8 mouse cellular contexts compared by ENCODE assay signal in the genomic region with DNA sequence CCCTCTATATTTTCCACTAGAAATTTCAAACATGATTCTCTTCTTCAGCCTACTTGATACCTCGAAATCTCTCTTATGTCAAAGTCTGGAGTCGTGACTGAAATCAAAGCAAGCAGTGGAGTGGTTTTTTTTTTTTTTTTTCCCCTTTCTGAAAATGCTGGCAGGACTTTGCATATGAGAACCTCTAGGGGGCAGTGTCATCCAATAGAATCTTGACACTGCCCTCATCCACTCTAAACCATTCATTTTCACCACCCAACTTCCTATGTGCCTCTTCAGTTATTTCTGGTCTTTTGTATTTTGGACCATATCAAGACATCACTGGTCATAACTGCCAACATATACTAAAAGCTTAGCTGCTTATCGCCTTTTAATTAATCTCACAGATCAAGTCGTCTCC. TPM values are rescaled to one million over a fixed set of nuclear protein-coding genes. Genes with fewer than 3 reads are reported as not detected.
A peak's percentile ranks its signal among the peaks of the same experiment; 100 is the strongest.
DNase-seq lines count a peak whose midpoint lies in the region; ATAC-seq lines count a peak whose summit lies in the region.
"Had no signal": no experiment of that assay in that cellular context is flagged by ENCODE, and none has a peak within 500 bp of the region (broad histone marks: within the 10 kb centered on the region; RNA-seq: fewer than 3 reads in every experiment).

No protein-coding gene starts in this region.

- ATAC-seq in kidney, embryonic 16.5 days (ENCODE audit: low FRiP score, low TSS enrichment) = no peak
- ATAC-seq in CD4-positive, CD25-positive, alpha-beta regulatory T cell, adult 4 months = peak; percentile 93
- peak; percentile 75 for ATAC-seq in midbrain, embryonic 15.5 days (replicated peaks)

- intact Hi-C loops in gastrocnemius, postnatal 36 days (cut with DNase I) = loop anchor here (5.0 kb wide), 2 partner anchors 97 to 162 kb away; no protein-coding TSS in a partner anchor

- H3K4me3 ChIP-seq in kidney, embryonic 16.5 days (ENCODE audit: low read length) = no peak overlapping the region
- H3K4me3 ChIP-seq in midbrain, embryonic 15.5 days = no peak overlapping the region
- H3K4me3 ChIP-seq: heart, embryonic 15.5 days had no signal

- no peaks in the 10 kb centered on the region for H3K9me3 ChIP-seq in kidney, embryonic 16.5 days (ENCODE audit: low read length)
- no peaks in the 10 kb centered on the region for H3K9me3 ChIP-seq in midbrain, embryonic 15.5 days
- H3K9me3 ChIP-seq: heart, embryonic 15.5 days had no signal

- no peak overlapping the region for H3K27ac ChIP-seq in kidney, embryonic 16.5 days (ENCODE audit: low read length)
- no peak overlapping the region for H3K27ac ChIP-seq in midbrain, embryonic 15.5 days
- H3K27ac ChIP-seq: heart, embryonic 15.5 days had no signal

- no peaks in the 10 kb centered on the region for H3K4me1 ChIP-seq in kidney, embryonic 16.5 days (ENCODE audit: insufficient read depth, low read length)
- no peaks in the 10 kb centered on the region for H3K4me1 ChIP-seq in midbrain, embryonic 15.5 days
- H3K4me1 ChIP-seq: heart, embryonic 15.5 days had no signal

- H3K9ac ChIP-seq in kidney, embryonic 16.5 days (replicated peaks; ENCODE audit: low read length) = no peak overlapping the region
- no peak overlapping the region for H3K9ac ChIP-seq in midbrain, embryonic 15.5 days
- H3K9ac ChIP-seq: heart, embryonic 15.5 days had no signal

- peak; percentile 53 for DNase-seq in kidney, postnatal 14 days
- peak; percentile 4 for DNase-seq in MEL-GATA-1-ER (ENCODE audit: extremely low read depth, low read depth)
- peak; percentile 15 for DNase-seq in embryo, embryonic 9.5 days (ENCODE audit: extremely low spot score)
- DNase-seq in gastrocnemius, postnatal 36 days = no peak

- 40% methylated on average over 4 of the region's 4 CpGs for WGBS in kidney, embryonic 16.5 days
- WGBS in midbrain, embryonic 15.5 days = 37% methylated on average over 4 of the region's 4 CpGs

- no peaks in the 10 kb centered on the region for H3K36me3 ChIP-seq in kidney, embryonic 16.5 days (ENCODE audit: insufficient read depth, low read length)
- no peaks in the 10 kb centered on the region for H3K36me3 ChIP-seq in midbrain, embryonic 15.5 days (replicated peaks)
- H3K36me3 ChIP-seq: heart, embryonic 15.5 days had no signal

- H3K27me3 ChIP-seq in kidney, embryonic 16.5 days (ENCODE audit: insufficient read depth, low read length) = no peaks in the 10 kb centered on the region
- no peaks in the 10 kb centered on the region for H3K27me3 ChIP-seq in midbrain, embryonic 15.5 days (replicated peaks)
- H3K27me3 ChIP-seq: heart, embryonic 15.5 days had no signal

- no peak overlapping the region for H3K4me2 ChIP-seq in kidney, embryonic 16.5 days (replicated peaks; ENCODE audit: low read depth, low read length)
- no peak overlapping the region for H3K4me2 ChIP-seq in midbrain, embryonic 15.5 days
- H3K4me2 ChIP-seq: heart, embryonic 15.5 days had no signal

RNA-seq across cellular contexts. Expression of a gene that starts 16.9 kb away (rescaled TPM):
- 0.12 and 0.15 TPM in 2 replicates for polyA plus RNA-seq in kidney, embryonic 16.5 days (2015; fragmentation: Nextera tagmentation; extraction: Ambion mirVana)
- not detected for polyA plus RNA-seq in CD4-positive, CD25-positive, alpha-beta regulatory T cell, adult 4 months (2017; shearing (Covaris generic))
- polyA plus RNA-seq in midbrain, embryonic 15.5 days (2015; fragmentation: Nextera tagmentation; extraction: Ambion mirVana) = 0.23 and 0.37 TPM in 2 replicates
- total RNA-seq in gastrocnemius, postnatal 36 days (2021) = under 1 TPM; 0.20 to 0.22 TPM
- polyA plus RNA-seq: heart, embryonic 15.5 days had no signal

RNA-seq across cellular contexts. Expression of a gene that starts 49.7 kb away (rescaled TPM):
- 202 and 204 TPM in 2 replicates for polyA plus RNA-seq in kidney, embryonic 16.5 days (2015; fragmentation: Nextera tagmentation; extraction: Ambion mirVana)
- polyA plus RNA-seq in CD4-positive, CD25-positive, alpha-beta regulatory T cell, adult 4 months (2017; shearing (Covaris generic)) = 10 to 100 TPM; 47.8 to 54.1 TPM
- polyA plus RNA-seq in midbrain, embryonic 15.5 days (2015; fragmentation: Nextera tagmentation; extraction: Ambion mirVana) = 506 and 523 TPM in 2 replicates
- 10 to 100 TPM; 25.6 to 28.7 TPM for total RNA-seq in gastrocnemius, postnatal 36 days (2021)

Comparison
In these comparisons a context has a peak if more than half of its experiments do, and no peak if none do; other contexts are left out.
1. DNase-seq: peak in kidney, postnatal 14 days (single experiment), MEL-GATA-1-ER (single experiment) and embryo, embryonic 9.5 days (single experiment); none in gastrocnemius, postnatal 36 days (0 of 2).